Mouse (Mus musculus) olfactory bulb, adult 2 months (tissue): ENCODE data around the gene Slc7a15. TPM values are rescaled to one million over a fixed set of nuclear protein-coding genes. Genes with fewer than 3 reads are reported as not detected.
A peak's percentile ranks its signal among the peaks of the same experiment; 100 is the strongest.

Experiments
- H3K27ac ChIP-seq: fragments of 200-500 bp; 2 replicates; pipeline ENCODE4 v1.5.1; 2012; ENCODE audit warnings: low read depth, low read length; ENCODE audit not compliant: insufficient read depth
- H3K4me1 ChIP-seq: fragments of 200-500 bp; 2 replicates; pipeline ENCODE4 v1.6.1; 2012; ENCODE audit warnings: low read length; ENCODE audit not compliant: control insufficient read depth, insufficient read depth
- H3K4me3 ChIP-seq: fragments of 200-500 bp; 2 replicates; pipeline ENCODE4 v1.5.1; 2012; ENCODE audit warnings: mild to moderate bottlenecking, low read depth, low read length, moderate library complexity; ENCODE audit not compliant: insufficient read depth
- CTCF ChIP-seq: fragments of 200-500 bp; IDR thresholded peaks from 2 replicates; pipeline ENCODE4 v1.5.1; 2012; ENCODE audit warnings: low read depth, mild to moderate bottlenecking, low read length, moderate library complexity; ENCODE audit not compliant: insufficient read depth
- POLR2A ChIP-seq: fragments of 200-500 bp; IDR thresholded peaks from 2 replicates; pipeline ENCODE4 v1.6.1; 2012; ENCODE audit warnings: mild to moderate bottlenecking, low read depth, low read length, moderate library complexity; ENCODE audit not compliant: insufficient read depth
- WGBS: fragments of 180-500 bp; shearing (Covaris S2); methylation state at CpG from one replicate; pipeline ENCODE4 v1.1.7; 2018; 5-methylcytosine and 5-hydroxymethylcytosine counted together
- polyA plus RNA-seq: library from polyadenylated mRNA; stranded (reverse); fragments of >200 nt; gene quantifications from 2 replicates; pipeline ENCODE4 v1.2.4, GENCODE M21; 2012; ENCODE audit warnings: low replicate concordance; ENCODE audit not compliant: missing spikeins, insufficient read depth, insufficient read length

The Slc7a15 gene
- polyA plus RNA-seq, 1 experiment = not detected

DNA sequence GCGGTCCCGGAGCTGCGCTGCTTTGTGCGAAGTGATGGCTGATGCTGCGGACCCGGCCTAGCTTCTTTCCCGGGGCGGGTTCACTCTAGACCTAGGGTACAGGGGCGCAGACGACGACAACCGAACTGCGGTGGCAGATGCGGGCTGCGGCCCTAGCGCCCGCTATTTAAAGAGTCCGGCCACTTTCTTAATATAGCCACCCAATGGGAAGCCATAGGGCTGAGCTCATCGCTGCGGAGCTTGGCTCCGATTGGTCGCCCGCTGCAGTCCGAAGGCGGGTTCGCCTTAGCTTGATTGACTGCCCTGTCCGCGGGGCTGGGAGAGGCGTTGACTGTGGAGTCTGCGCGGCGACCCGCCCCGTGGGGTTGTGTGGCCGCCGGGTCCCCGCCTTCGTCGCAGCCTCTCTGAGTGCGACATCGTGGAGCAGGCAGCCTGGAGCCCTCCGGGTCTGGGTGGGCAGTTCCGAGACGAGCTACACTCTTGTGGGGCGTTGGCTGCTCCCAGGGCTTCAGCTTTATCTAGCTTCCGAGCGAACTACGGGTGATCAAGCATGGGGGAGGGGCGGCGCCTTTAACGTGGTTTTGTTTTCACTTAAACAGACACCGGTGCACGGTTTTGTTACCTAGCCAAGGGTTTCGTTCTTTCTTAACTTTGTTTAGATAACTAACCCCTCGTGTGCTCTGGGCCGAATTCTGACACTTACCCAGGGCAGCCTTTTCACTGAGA is 98.8 kb downstream of the Slc7a15 start, which contains the start of gene Rhob:
TSS of gene Rhob (minus strand) at position 139 of the 726 bp plus-strand sequence.
- Histone ChIP-seq H3K4me3 (peak within 1 kb of the TSS; percentile 85), H3K4me1 (peaks cover 14% of the 10 kb centered on the region), H3K27ac (peak within 1 kb of the TSS; percentile 97)
- no peak; the same call in 1 of the 2 replicates for TF ChIP-seq CTCF
- TF ChIP-seq POLR2A = peak; percentile 100
- WGBS = under 1% methylated on average over 56 of the region's 56 CpGs

GRCm38 (mm10) chr12:8499001-8499870 is 99.6 kb downstream of the Slc7a15 start:
- H3K4me3 ChIP-seq = peak overlapping the region; percentile 85
- peaks cover 14% of the 10 kb centered on the region for H3K4me1 ChIP-seq
- peak overlapping the region; percentile 97 for H3K27ac ChIP-seq
- TF ChIP-seq CTCF = no peak
- TF ChIP-seq POLR2A = peak; percentile 16; the same call in 1 of the 2 replicates
- under 1% methylated on average over 99 of the region's 99 CpGs for WGBS

DNA sequence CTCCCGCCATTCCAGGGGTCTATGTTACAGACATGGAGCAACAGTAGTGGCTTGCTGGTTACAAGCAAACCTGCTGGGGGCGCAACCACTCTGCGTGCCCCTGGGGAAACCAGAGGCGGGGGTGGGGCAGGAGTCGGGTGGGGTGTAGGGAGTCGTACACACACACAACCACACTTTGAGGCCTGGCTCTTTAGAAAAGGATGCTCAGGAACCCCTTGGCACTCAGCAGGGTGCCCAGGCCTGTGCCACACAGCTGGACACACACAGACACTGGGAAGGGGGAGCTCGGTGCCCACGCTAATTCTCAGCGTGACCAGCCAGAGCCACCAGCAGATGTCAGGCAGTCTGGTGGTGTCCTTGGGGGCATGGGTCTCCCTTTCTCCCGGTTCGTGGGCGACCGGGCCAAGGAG is 100.3 kb downstream of the Slc7a15 start:
- WGBS = 0% methylated on average over 13 of the region's 13 CpGs
- H3K27ac ChIP-seq = peak overlapping the region; percentile 97
- H3K4me1 ChIP-seq = peaks cover 14% of the 10 kb centered on the region
- H3K4me3 ChIP-seq = peak overlapping the region; percentile 85
- TF ChIP-seq CTCF (no peak), POLR2A (no peak)

DNA sequence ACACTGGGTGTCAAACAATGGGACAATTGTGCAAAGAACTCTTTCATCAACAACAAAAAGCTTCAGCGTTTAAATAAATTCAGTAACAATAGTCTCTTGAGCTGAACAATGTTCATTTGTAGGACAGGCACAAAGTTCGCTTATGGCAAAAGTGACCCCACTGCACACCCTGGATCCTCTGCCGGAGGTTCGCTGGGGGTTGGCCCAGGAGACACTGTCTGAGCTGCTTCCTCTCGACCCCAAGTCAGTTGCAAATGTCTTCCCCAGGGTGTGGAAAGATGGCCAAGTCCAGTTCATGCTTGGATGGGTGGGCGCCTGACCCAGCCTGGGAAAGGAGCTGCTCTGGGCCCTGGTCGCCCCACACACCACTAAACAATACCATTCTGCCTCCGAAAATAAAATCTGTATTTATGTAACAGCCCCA is 100.7 kb downstream of the Slc7a15 start:
- WGBS = 1% methylated on average over 8 of the region's 8 CpGs
- H3K4me1 ChIP-seq = peaks cover 14% of the 10 kb centered on the region
- no peak for TF ChIP-seq CTCF
- TF ChIP-seq POLR2A = no peak
- peak overlapping the region; percentile 92 for H3K27ac ChIP-seq
- H3K4me3 ChIP-seq = peak overlapping the region; percentile 85

DNA sequence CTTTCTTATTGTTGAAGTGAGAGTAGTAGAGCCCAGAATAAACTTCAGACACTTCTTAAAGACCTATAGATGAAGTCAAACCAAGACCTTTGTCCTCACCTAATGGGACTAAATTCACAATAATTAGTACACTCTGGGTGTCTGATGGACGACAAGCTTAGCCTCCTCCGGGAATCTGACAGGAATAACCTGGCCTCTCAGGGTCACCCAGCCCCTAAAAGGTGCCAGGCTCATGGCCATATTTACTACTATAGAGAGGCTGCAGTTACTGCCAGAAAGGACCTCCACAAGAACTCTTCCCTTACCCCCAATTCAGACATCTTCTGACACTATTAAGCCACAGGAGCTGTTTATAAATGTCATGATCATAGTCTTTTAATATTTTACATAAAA is 101.6 kb downstream of the Slc7a15 start:
- H3K4me1 ChIP-seq = peaks cover 14% of the 10 kb centered on the region
- peak overlapping the region; percentile 29; the same call in 1 of the 2 replicates for H3K4me3 ChIP-seq
- no peak for TF ChIP-seq POLR2A
- TF ChIP-seq CTCF = no peak
- no peak overlapping the region for H3K27ac ChIP-seq
- WGBS = 6% methylated on average over 2 of the region's 2 CpGs

GRCm38 (mm10) chr12:8496679-8497313 is 102.1 kb downstream of the Slc7a15 start:
- Histone ChIP-seq H3K4me1 (peaks cover 14% of the 10 kb centered on the region), H3K27ac (no peak overlapping the region), H3K4me3 (no peak overlapping the region)
- WGBS = 18% methylated on average over 2 of the region's 2 CpGs
- TF ChIP-seq POLR2A (no peak), CTCF (no peak)

DNA sequence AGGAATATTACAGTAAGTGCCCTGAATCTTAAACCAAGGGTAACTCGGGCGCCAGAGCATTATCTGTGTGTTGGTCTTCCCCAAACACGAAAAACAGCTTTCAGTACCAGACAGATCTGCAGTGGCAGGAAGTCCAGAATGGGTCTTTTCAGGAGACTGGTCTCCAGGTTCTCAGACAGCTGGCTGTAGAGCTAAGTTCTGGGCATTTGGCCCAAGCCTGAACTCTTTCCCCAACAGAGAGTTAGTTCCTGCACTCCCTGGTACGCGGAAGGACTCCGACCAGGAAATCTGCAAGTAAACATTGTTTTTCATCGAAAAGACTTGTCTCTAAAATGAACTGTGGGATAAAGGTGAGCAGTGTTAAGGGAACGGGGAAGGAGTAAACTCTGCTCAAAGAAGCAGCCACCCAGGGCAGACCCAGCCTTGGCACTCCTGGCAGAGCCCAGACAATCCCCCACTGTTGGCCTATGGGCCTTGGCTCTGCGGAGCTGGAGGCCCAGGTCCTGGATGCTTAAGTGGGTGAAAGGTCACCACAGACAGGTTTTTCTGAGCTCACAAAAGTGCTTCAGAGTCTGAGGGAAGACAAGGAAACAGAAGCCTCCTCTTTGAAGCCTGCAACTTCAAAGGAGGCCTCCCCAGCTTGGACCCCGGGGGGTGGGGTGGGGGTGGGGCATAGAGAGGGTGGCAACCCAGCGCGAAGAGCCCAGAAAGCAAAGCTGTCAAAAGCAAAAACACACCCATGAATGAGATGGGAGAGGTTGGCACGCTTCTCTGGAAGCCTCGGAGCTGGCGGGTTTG is 102.8 kb downstream of the Slc7a15 start:
- Histone ChIP-seq H3K27ac (peak overlapping the region; percentile 33; the same call in 1 of the 2 replicates), H3K4me3 (no peak overlapping the region), H3K4me1 (peaks cover 12% of the 10 kb centered on the region)
- 24% methylated on average over 15 of the region's 15 CpGs for WGBS
- TF ChIP-seq CTCF (no peak), POLR2A (no peak)

DNA sequence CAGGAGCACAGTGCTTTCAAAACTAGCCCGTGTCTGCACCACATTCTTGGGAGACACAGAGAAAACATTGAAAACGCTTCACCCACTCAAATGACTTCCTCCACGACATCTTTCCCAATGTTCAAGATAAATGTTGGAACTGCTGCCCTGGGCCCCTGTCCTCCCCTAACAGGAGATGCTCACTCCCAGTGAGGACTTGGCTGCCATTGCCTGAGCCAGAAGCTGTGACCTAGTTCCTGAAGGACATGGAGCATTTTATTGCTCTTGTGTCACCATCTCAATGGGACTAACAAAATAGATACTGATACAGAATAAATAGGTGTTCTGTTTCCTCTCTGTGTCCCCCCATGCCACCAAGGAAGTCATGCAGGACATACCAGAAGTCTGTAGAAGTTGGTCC is 104.2 kb downstream of the Slc7a15 start:
- TF ChIP-seq POLR2A = no peak
- no peak for TF ChIP-seq CTCF
- Histone ChIP-seq H3K4me3 (no peak overlapping the region), H3K4me1 (peaks cover 7% of the 10 kb centered on the region), H3K27ac (no peak overlapping the region)
- WGBS = 80% methylated on average over 3 of the region's 3 CpGs
